Mouse (Mus musculus) liver, embryonic 13.5 days (tissue): Measurements from ENCODE around the gene Aifm3. TPM values are rescaled to one million over a fixed set of nuclear protein-coding genes. Genes with fewer than 3 reads are reported as not detected.
"Not testable (repeated sequence)": the region's sequence is repeated elsewhere in the genome, so short reads cannot be mapped to it uniquely, and the experiment has no call there.

Experiments used
- ATAC-seq: fragments of 200-750 bp; cut with Nextera tagmentation; 2 replicates; pipeline ENCODE4 v1.8.0; 2017; ENCODE audit warnings: low read depth, mild to moderate bottlenecking, moderate number of reproducible peaks, moderate library complexity
- DNase-seq: peaks from one replicate; pipeline ENCODE4 v3.0.0; 2022
- H3K27ac ChIP-seq: fragments of 300-500 bp; sonication (generic); 2 replicates; pipeline ENCODE4 v1.5.1; 2015; ENCODE audit warnings: moderate library complexity, mild to moderate bottlenecking, inconsistent platforms
- H3K27me3 ChIP-seq: fragments of 300-500 bp; sonication (generic); 2 replicates; pipeline ENCODE4 v1.6.1; 2015; ENCODE audit warnings: mild to moderate bottlenecking, inconsistent platforms
- H3K36me3 ChIP-seq: fragments of 300-500 bp; sonication (generic); 2 replicates; pipeline ENCODE4 v1.6.1; 2015; ENCODE audit warnings: mild to moderate bottlenecking, inconsistent platforms
- H3K4me1 ChIP-seq: fragments of 300-500 bp; sonication (generic); replicated peaks from 2 replicates; pipeline ENCODE4 v1.6.1; 2015; ENCODE audit warnings: inconsistent platforms
- H3K4me2 ChIP-seq: fragments of 300-500 bp; sonication (generic); 2 replicates; pipeline ENCODE4 v1.6.1; 2015; ENCODE audit warnings: inconsistent platforms, mild to moderate bottlenecking, moderate library complexity
- H3K4me3 ChIP-seq: fragments of 300-500 bp; sonication (generic); replicated peaks from 2 replicates; pipeline ENCODE4 v1.5.1; 2015; ENCODE audit warnings: mild to moderate bottlenecking, inconsistent platforms
- H3K9ac ChIP-seq: fragments of 300-500 bp; sonication (generic); 2 replicates; pipeline ENCODE4 v1.6.1; 2015; ENCODE audit warnings: mild to moderate bottlenecking, inconsistent platforms
- H3K9me3 ChIP-seq: fragments of 300-500 bp; sonication (generic); replicated peaks from 2 replicates; pipeline ENCODE4 v1.6.1; 2016; ENCODE audit warnings: inconsistent platforms
- WGBS: fragments of 180-500 bp; shearing (Covaris S2); methylation state at CpG from one replicate; pipeline ENCODE4 v1.1.7; 2015; ENCODE audit not compliant: insufficient replicate concordance; 5-methylcytosine and 5-hydroxymethylcytosine counted together
- polyA plus RNA-seq: library from polyadenylated mRNA; unstranded; fragments of >200 nt; fragmentation: Nextera tagmentation; extraction: Ambion mirVana; gene quantifications from 2 replicates; pipeline ENCODE4 v1.2.1, GENCODE M21; 2015

Gene Aifm3
- polyA plus RNA-seq, 1 experiment from 2014 or later, result 0.76 TPM

- H3K9ac ChIP-seq, result no peak overlapping the region
- DNase-seq, result no peak
Measured at GRCm38 (mm10) chr16:17507018-17507552, 17.7 kb downstream of the Aifm3 start.

GRCm38 (mm10) chr16:17508031-17508430 is 18.6 kb downstream of the Aifm3 start:
- not testable (repeated sequence) for H3K9me3 ChIP-seq

More at GRCm38 (mm10) chr16:17507018-17507552, 17.7 kb downstream of the Aifm3 start:
- Histone ChIP-seq H3K27ac (no peak overlapping the region), H3K4me2 (no peak overlapping the region), H3K36me3 (peaks cover 8% of the 10 kb centered on the region), H3K4me3 (no peak overlapping the region), H3K27me3 (peaks cover 29% of the 10 kb centered on the region), H3K9me3 (no peaks in the 10 kb centered on the region), H3K4me1 (peaks cover 25% of the 10 kb centered on the region)
- ATAC-seq, result no peak
- 73% methylated on average over 5 of the region's 5 CpGs for WGBS

DNA sequence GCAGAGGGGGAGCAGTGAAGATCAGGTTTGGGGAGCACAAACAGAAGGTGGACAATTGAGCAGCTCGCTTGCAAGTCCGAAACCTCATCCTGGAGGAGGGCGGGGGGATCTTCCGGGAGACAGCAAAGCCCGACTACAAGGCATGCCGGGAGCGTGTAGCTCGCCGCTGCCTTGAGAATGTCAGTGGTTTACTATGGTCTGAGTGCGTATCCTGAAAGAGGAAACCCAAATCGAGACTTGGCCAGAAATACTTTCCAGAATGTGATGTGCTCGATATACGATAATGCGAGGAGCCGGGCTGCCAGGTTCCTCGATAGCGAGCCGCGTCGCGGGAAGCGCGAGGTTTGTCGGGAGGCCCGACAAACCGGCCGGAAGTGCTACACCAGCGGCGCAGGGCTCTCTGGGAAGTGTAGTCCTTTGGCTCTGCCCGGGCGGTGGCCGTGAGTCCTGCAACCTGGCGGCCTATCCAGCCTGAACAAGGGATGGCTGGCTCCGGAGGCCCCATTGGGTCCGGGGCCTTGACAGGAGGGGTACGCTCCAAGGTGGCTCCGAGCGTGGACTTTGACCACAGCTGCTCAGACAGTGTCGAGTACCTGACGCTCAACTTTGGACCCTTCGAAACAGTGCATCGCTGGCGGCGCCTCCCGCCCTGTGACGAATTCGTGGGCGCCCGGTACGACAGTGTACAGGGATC is 19.3 kb downstream of the Aifm3 start, which contains the start of gene Lztr1:
Gene Lztr1, plus strand, starts transcription at position 143 of the 694 bp plus-strand sequence.
- peaks cover 24% of the 10 kb centered on the region for H3K36me3 ChIP-seq
- peaks cover 33% of the 10 kb centered on the region for H3K4me1 ChIP-seq
- H3K4me2 ChIP-seq, result peak within 1 kb of the TSS; percentile 74
- no peaks in the 10 kb centered on the region for H3K9me3 ChIP-seq
- H3K27ac ChIP-seq, result peak within 1 kb of the TSS; percentile 91
- peak within 1 kb of the TSS; percentile 75 for H3K9ac ChIP-seq
- peak; percentile 97 for ATAC-seq
- H3K27me3 ChIP-seq, result peaks cover 18% of the 10 kb centered on the region
- peak; percentile 85 for DNase-seq
- WGBS, result under 1% methylated on average over 50 of the region's 50 CpGs
- peak within 1 kb of the TSS; percentile 76 for H3K4me3 ChIP-seq

More at GRCm38 (mm10) chr16:17508031-17508430, 18.6 kb downstream of the Aifm3 start:
- peaks cover 17% of the 10 kb centered on the region for H3K36me3 ChIP-seq
- H3K9ac ChIP-seq, result peak overlapping the region; percentile 75
- H3K4me3 ChIP-seq, result peak overlapping the region; percentile 76
- H3K4me1 ChIP-seq, result peaks cover 33% of the 10 kb centered on the region
- H3K27ac ChIP-seq, result peak overlapping the region; percentile 91
- 23% methylated on average over 3 of the region's 3 CpGs for WGBS
- H3K27me3 ChIP-seq, result peaks cover 24% of the 10 kb centered on the region
- DNase-seq, ATAC-seq: not testable (repeated sequence)
- H3K4me2 ChIP-seq, result peak overlapping the region; percentile 74

DNA sequence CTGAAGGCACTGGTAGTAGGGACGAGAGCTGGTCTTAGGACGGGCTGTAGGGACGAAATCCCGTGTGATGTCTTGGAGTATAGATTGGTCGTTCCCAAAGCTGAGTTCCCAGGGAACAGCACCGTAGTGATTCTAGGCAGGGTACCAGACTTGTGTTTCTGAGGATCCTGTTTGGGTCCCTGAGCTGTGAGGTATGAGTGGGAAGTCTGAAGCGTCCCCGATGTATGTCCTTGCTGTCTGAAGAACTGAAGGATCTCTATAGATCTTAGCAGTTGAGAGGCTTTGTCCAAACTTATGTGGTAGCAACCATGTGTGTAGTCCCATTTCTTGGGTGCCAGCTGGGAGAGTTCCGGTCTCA is 19.8 kb downstream of the Aifm3 start:
- no peak for DNase-seq
- H3K9ac ChIP-seq, result peak overlapping the region; percentile 75

DNA sequence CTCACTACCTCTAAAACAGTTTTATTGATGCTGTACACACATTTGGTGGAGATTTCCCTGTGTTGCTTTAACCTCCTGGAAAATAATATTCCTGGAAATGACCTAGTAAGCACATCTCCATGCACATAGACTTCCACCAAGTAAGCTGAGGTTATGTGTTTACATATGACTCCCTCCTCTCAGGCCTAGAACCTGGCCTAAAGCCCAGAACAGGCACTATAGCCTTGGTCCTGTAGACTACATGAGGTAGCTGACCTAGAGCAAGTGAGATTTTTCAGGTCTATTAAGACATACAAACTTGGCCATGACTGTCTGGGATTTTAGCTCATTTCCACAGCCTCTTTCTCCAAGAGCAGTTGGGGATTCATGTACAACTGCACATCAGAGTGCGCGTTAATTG is 20.7 kb downstream of the Aifm3 start:
- Histone ChIP-seq H3K4me2 (peak overlapping the region; percentile 74), H3K9me3 (no peaks in the 10 kb centered on the region), H3K36me3 (peaks cover 36% of the 10 kb centered on the region), H3K27ac (peak overlapping the region; percentile 56), H3K9ac (peak overlapping the region; percentile 75), H3K27me3 (peaks cover 11% of the 10 kb centered on the region), H3K4me1 (peaks cover 33% of the 10 kb centered on the region), H3K4me3 (peak overlapping the region; percentile 76)
- DNase-seq, result no peak
- ATAC-seq, result no peak
- 99% methylated on average over 2 of the region's 2 CpGs for WGBS

More for the DNA sequence above, 19.8 kb downstream of the Aifm3 start:
- WGBS, result 7% methylated on average over 9 of the region's 9 CpGs
- no peak for ATAC-seq
- Histone ChIP-seq H3K4me2 (peak overlapping the region; percentile 74), H3K9me3 (no peaks in the 10 kb centered on the region), H3K27me3 (peaks cover 18% of the 10 kb centered on the region), H3K36me3 (peaks cover 29% of the 10 kb centered on the region), H3K4me1 (peaks cover 33% of the 10 kb centered on the region), H3K27ac (peak overlapping the region; percentile 91), H3K4me3 (peak overlapping the region; percentile 76)

DNA sequence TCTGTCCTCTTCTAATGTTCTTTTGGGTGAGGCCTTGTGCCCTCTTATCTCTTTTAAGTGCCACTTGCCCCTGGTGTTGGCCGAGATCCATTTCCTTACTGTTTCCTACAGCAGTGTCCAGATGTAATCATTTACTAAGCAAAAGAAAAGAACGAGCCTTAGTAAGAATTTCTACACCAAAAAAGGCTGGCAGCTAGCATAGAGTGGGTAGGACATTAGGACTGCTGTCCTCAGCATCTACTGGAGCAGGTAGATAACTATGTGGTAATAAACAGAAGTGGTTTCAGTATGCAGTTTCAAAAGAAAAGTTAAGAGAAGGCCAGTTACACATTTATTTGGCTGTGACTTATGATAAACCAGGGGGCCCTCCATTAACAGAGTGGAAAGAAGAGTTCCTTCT is 21.3 kb downstream of the Aifm3 start:
- Histone ChIP-seq H3K27me3 (peaks cover 6% of the 10 kb centered on the region), H3K4me2 (peak overlapping the region; percentile 74), H3K9ac (peak overlapping the region; percentile 75), H3K36me3 (peaks cover 40% of the 10 kb centered on the region), H3K4me1 (peaks cover 33% of the 10 kb centered on the region), H3K27ac (peak overlapping the region; percentile 56), H3K9me3 (no peaks in the 10 kb centered on the region), H3K4me3 (0 out of 2 replicates have a peak overlapping the region, but pooled peaks have one; percentile 76)
- 39% methylated on average over 2 of the region's 2 CpGs for WGBS
- no peak for ATAC-seq
- no peak for DNase-seq

- ATAC-seq (no peak), DNase-seq (no peak)
- H3K4me1 ChIP-seq, result peaks cover 33% of the 10 kb centered on the region
- no peak overlapping the region for H3K4me2 ChIP-seq
- no peak overlapping the region for H3K4me3 ChIP-seq
- H3K36me3 ChIP-seq, result peaks cover 47% of the 10 kb centered on the region
- no peaks in the 10 kb centered on the region for H3K27me3 ChIP-seq
- 0 out of 2 replicates have a peak overlapping the region, but pooled peaks have one; percentile 56 for H3K27ac ChIP-seq
- H3K9me3 ChIP-seq, result no peaks in the 10 kb centered on the region
- WGBS, result 82% methylated on average over 4 of the region's 4 CpGs
- no peak overlapping the region for H3K9ac ChIP-seq
Measured at GRCm38 (mm10) chr16:17511431-17511830, 22.0 kb downstream of the Aifm3 start.

DNA sequence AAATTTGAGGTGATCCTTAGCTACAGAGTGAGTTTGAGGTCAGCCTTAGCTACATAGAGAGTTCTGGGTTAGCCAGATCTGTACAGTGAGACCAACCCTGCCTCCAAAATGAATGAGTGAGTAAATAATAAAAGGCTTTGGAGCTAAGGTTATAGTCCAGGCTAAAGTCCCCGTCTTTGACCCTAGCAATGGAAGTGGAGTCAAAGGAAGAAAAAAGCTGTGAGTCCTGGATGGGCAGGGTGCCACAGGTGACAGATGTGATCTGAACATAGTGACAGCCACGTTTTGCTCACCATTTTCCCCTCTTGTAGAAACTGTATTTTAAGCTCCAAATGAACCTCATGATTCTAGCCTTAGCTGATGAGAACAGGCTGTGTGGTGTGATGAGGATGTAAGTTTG is 29.5 kb downstream of the Aifm3 start:
- Histone ChIP-seq H3K4me3 (no peak overlapping the region), H3K27ac (no peak overlapping the region), H3K36me3 (peaks cover 87% of the 10 kb centered on the region), H3K27me3 (no peaks in the 10 kb centered on the region), H3K9me3 (no peaks in the 10 kb centered on the region), H3K4me2 (no peak overlapping the region), H3K9ac (no peak overlapping the region), H3K4me1 (no peaks in the 10 kb centered on the region)
- ATAC-seq (no peak), DNase-seq (no peak)
- WGBS, result 64% methylated on average over 2 of the region's 2 CpGs

DNA sequence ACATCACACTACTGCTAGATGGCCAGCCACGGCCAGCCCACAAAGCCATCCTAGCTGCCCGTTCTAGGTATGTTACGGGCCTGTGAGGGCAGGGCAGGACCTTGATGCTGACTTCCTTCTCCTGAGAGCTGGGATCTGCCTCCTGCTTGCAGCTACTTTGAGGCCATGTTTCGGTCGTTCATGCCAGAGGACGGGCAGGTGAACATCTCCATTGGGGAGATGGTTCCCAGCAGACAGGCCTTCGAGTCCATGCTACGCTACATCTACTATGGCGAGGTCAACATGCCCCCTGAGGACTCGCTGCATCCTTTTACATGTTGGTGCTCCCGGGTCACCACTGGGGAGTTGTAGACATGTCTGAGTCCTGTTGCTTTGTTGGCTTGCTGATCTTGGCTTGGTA is 34.7 kb downstream of the Aifm3 start:
- DNase-seq, result no peak
- H3K9ac ChIP-seq, result no peak overlapping the region
- WGBS, result 84% methylated on average over 11 of the region's 11 CpGs
- peaks cover 97% of the 10 kb centered on the region for H3K36me3 ChIP-seq
- no peak overlapping the region for H3K4me2 ChIP-seq
- H3K4me3 ChIP-seq, result no peak overlapping the region
- no peak overlapping the region for H3K27ac ChIP-seq
- no peaks in the 10 kb centered on the region for H3K27me3 ChIP-seq
- peaks cover 4% of the 10 kb centered on the region for H3K4me1 ChIP-seq
- no peaks in the 10 kb centered on the region for H3K9me3 ChIP-seq
- no peak for ATAC-seq

- 76% methylated on average over 3 of the region's 3 CpGs for WGBS
- H3K4me1 ChIP-seq, result peaks cover 16% of the 10 kb centered on the region
- H3K27ac ChIP-seq, result no peak overlapping the region
- no peak overlapping the region for H3K4me3 ChIP-seq
- H3K9me3 ChIP-seq, result no peaks in the 10 kb centered on the region
- no peaks in the 10 kb centered on the region for H3K27me3 ChIP-seq
- DNase-seq (no peak), ATAC-seq (no peak)
- peaks cover 85% of the 10 kb centered on the region for H3K36me3 ChIP-seq
- no peak overlapping the region for H3K4me2 ChIP-seq
- no peak overlapping the region for H3K9ac ChIP-seq
Measured at GRCm38 (mm10) chr16:17525524-17525923, 36.1 kb downstream of the Aifm3 start.

- H3K27ac ChIP-seq, result no peak overlapping the region
- no peak overlapping the region for H3K9ac ChIP-seq
- ATAC-seq, result no peak
Measured at GRCm38 (mm10) chr16:17526223-17526622, 36.8 kb downstream of the Aifm3 start.

More at GRCm38 (mm10) chr16:17526223-17526622, 36.8 kb downstream of the Aifm3 start:
- 84% methylated on average over 6 of the region's 6 CpGs for WGBS
- Histone ChIP-seq H3K9me3 (no peaks in the 10 kb centered on the region), H3K4me2 (no peak overlapping the region), H3K36me3 (peaks cover 78% of the 10 kb centered on the region), H3K4me1 (peaks cover 16% of the 10 kb centered on the region), H3K27me3 (no peaks in the 10 kb centered on the region), H3K4me3 (no peak overlapping the region)
- no peak for DNase-seq
